In genomic region chr3:79144085-79144484, GRCm38 (mm10) we compare ENCODE assay signal across 10 mouse cellular contexts.
DNase-seq lines count a peak whose midpoint lies in the region; ATAC-seq and TF ChIP-seq lines count a peak whose summit lies in the region.
"Had no signal": no experiment of that assay in that cellular context is flagged by ENCODE, and none has a peak within 500 bp of the region (broad histone marks: within the 10 kb centered on the region; RNA-seq: fewer than 3 reads in every experiment).

No protein-coding gene starts in this region.

- H3K4me3 ChIP-seq in heart, postnatal 0 days (ENCODE audit: low read depth, low read length): 0 out of 2 replicates have a peak overlapping the region, but pooled peaks have one; percentile 34
- H3K4me3 ChIP-seq in cortical plate, adult 2 months (ENCODE audit: insufficient read depth, low read length): peak overlapping the region; percentile 60
- H3K4me3 ChIP-seq in midbrain, embryonic 13.5 days (replicated peaks): peak overlapping the region; percentile 44

- intact Hi-C loops in heart, postnatal 36 days (cut with DNase I): loop anchor here (5.0 kb wide), 1 partner anchor 33 kb away; no protein-coding TSS in a partner anchor

- ATAC-seq in heart, postnatal 0 days (ENCODE audit: insufficient read depth, low read depth): 0 out of 2 replicates have a peak, but pooled peaks have one; percentile 29
- ATAC-seq in midbrain, embryonic 13.5 days: no peak
- ATAC-seq in CD4-positive, CD25-positive, alpha-beta regulatory T cell, adult 4 months: no peak
- ATAC-seq: liver, postnatal 0 days had no signal

- no peak for TF ChIP-seq EP300 in heart, postnatal 0 days (IDR thresholded peaks at IDR 0.05; ENCODE audit: low read depth)

- H3K36me3 ChIP-seq in heart, postnatal 0 days (replicated peaks; ENCODE audit: control insufficient read depth, insufficient read depth, low read length): no peaks in the 10 kb centered on the region
- H3K36me3 ChIP-seq in midbrain, embryonic 13.5 days: no peaks in the 10 kb centered on the region

- no peaks in the 10 kb centered on the region for H3K9me3 ChIP-seq in heart, postnatal 0 days (replicated peaks; ENCODE audit: control insufficient read depth, low read length)
- H3K9me3 ChIP-seq in midbrain, embryonic 13.5 days: no peaks in the 10 kb centered on the region
- H3K9me3 ChIP-seq: G1E had no signal

- no peak for DNase-seq in heart, postnatal 0 days (ENCODE audit: low spot score)
- DNase-seq in heart, postnatal 36 days: no peak
- DNase-seq in NIH3T3 (ENCODE audit: low read depth): peak; percentile 17
- no peak for DNase-seq in urinary bladder, adult 2 months (ENCODE audit: low spot score)
- DNase-seq in kidney, adult 11 months: no peak
- DNase-seq: liver, postnatal 0 days had no signal

- peak overlapping the region; percentile 62 for H3K4me2 ChIP-seq in heart, postnatal 0 days (ENCODE audit: low read depth, low read length)
- H3K4me2 ChIP-seq in midbrain, embryonic 13.5 days (replicated peaks): peak overlapping the region; percentile 57

- no peaks in the 10 kb centered on the region for H3K27me3 ChIP-seq in heart, postnatal 0 days (ENCODE audit: control insufficient read depth, insufficient read depth, low read length)
- no peaks in the 10 kb centered on the region for H3K27me3 ChIP-seq in midbrain, embryonic 13.5 days

- H3K9ac ChIP-seq in heart, postnatal 0 days (replicated peaks; ENCODE audit: low read depth, low read length): peak overlapping the region; percentile 4; the same call in 1 of the 2 replicates
- peak overlapping the region; percentile 65 for H3K9ac ChIP-seq in midbrain, embryonic 13.5 days (replicated peaks)
- H3K9ac ChIP-seq: liver, postnatal 0 days had no signal

- WGBS in heart, postnatal 0 days: 39% methylated on average over 6 of the region's 6 CpGs
- 58% methylated on average over 6 of the region's 6 CpGs for WGBS in midbrain, embryonic 13.5 days

- TF ChIP-seq POLR2A in cortical plate, adult 2 months (IDR thresholded peaks at IDR 0.05; ENCODE audit: extremely low read depth, insufficient read depth, low read length): no peak

- peak overlapping the region; percentile 87 for H3K27ac ChIP-seq in heart, postnatal 0 days (ENCODE audit: low read depth)
- H3K27ac ChIP-seq in cortical plate, adult 2 months (ENCODE audit: insufficient read depth, low read length): peak overlapping the region; percentile 94; the same call in 1 of the 2 replicates
- peak overlapping the region; percentile 35; the same call in 1 of the 2 replicates for H3K27ac ChIP-seq in midbrain, embryonic 13.5 days

- TF ChIP-seq CTCF in heart, postnatal 0 days (IDR thresholded peaks at IDR 0.05; ENCODE audit: low read depth): no peak
- no peak for TF ChIP-seq CTCF in cortical plate, adult 2 months (IDR thresholded peaks at IDR 0.05; ENCODE audit: extremely low read depth, insufficient read depth, low read length)

- H3K4me1 ChIP-seq in heart, postnatal 0 days (ENCODE audit: control insufficient read depth, insufficient read depth): peaks cover 52% of the 10 kb centered on the region
- H3K4me1 ChIP-seq in cortical plate, adult 2 months (ENCODE audit: control insufficient read depth, insufficient read depth, low read length): peaks cover 17% of the 10 kb centered on the region; the same call in 1 of the 2 replicates
- H3K4me1 ChIP-seq in midbrain, embryonic 13.5 days (replicated peaks): peaks cover 49% of the 10 kb centered on the region

Comparison
In these comparisons a context has a peak if more than half of its experiments do, and no peak if none do; other contexts are left out.
1. H3K27ac ChIP-seq: peak in every context shown above with its lines; median percentile 94 in cortical plate, adult 2 months; 87 in heart, postnatal 0 days; 35 in midbrain, embryonic 13.5 days.